Mouse (Mus musculus): Measurements from ENCODE around the gene Axin1.
A peak's percentile ranks its signal among the peaks of the same experiment; 100 is the strongest.
"Not testable (repeated sequence)": the region's sequence is repeated elsewhere in the genome, so short reads cannot be mapped to it uniquely, and the experiment has no call there.

The Axin1 gene

DNA sequence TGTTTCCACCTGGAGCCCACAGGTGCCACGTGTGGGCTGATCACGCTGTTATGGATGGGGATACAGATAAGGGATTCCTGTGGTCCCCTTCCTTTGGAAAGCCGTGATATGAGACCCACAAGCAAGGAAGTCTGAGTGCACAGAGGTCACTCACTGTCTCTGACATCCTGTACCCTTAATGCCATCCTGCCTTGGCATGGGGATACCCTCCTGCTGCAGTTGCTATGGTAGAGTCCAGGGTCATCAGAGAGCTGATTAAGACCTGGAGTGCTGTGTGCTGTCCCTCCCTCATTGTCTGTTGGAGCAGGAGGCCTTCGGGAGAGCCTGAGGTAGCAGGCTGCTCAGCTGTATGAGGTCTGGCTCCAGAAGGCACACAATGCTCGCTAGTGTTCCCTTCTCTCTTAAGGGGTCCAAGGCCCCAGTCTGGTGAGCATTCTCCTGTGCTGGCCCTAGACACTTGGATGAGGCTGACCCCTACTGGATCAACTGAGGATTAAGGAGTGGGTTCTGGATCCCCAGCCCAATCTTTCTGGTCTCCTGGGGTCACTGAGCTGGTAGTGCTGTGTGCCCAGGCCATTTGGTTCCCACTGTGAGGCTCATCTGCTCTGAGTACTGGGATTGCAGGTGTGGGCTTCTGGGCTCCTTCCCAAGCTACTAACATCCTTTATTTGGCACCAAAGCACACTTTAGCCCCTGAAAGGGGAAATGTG is 15.9 kb upstream of the Axin1 start:
- no peak for DNase-seq

DNA sequence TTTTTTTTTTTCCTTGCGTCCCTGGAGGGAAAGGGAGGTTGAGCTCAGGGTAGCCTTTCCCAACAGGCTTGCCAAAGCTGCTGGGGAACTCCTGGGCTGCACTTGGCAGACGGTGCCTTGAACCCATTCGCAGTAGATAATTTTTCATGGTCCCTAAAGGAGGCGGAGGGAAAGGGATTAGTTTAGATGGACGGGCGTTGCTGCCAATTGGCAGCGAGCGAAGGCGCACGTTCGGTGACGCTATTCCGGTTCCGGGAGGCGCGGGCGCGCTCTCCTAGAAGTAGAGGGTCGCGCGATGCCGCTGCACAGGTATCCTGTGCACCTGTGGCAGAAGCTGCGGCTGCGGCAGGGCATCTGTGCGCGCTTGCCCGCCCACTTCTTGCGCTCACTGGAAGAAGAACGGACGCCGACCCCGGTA is 15.2 kb upstream of the Axin1 start, which contains the start of gene Mrpl28:
TSS of gene Mrpl28 (plus strand) at position 234 of the 418 bp plus-strand sequence.
- peak; percentile 90 for DNase-seq

DNA sequence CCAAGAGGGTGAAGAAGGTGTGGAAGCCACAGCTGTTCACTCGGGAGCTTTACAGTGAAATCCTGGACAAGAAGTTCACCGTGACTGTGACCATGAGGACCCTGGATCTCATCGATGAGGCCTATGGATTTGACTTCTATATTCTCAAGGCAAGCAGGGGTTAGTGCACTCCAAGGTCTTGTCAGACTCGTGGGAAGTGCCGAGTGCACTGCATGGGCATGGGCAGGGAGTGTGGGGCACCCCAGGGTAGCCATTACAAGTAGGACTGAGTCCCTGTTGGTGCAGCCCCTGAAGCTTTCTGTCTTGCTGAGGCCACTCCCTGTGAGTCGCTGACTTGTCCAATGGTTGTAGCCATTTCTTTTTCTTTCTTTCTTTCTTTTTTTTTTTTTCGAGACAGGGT is 13.9 kb upstream of the Axin1 start:
- no peak for DNase-seq

DNA sequence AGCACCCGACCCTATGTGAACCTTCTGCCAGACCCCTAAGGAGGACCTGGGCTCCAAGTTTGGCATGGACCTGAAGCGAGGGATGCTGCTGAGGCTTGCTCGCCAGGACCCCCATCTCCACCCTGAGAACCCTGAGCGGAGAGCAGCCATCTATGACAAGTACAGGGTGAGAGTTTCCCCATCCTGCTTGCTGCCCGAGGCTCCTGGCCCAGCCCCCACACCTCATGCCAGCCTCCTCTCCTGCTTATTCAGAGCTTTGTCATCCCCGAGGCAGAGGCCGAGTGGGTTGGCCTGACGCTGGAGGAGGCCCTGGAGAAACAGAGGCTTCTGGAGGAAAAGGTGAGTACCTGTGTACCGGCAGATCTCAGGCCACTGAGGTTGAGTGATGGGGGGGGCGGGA is 13.3 kb upstream of the Axin1 start:
- no peak for DNase-seq

DNA sequence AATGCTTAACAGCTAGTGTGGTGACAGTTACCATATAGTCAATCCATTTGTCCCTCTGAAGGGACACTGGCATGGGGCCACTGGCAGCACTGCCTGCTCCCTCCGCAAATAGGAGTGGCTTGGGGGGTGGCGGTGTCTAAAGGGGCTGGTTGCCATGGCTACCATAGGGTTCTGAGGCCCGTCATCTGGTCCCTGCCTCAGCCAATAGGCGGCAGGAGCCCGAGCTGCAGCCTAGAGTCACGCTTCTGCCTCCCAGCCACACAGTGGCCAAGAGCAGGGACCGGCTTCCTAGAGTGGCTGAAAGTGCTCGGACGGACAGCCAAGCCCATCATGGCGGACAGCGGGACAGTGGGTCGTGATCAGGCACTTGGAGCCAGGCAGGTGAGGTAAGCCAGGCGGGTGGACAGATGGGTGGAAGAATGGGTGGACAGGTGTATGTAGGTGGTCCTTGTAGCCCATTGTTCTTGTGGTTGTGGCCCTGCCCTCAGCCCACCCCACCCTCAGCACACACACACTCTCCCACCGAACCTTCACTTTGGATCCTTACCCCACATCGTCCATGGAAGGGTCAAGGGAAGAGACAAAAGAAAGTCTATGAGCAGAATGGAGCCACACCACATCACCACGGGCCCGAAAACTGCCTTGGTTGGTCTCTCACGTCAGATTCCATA is 7.3 kb upstream of the Axin1 start:
- no peak for DNase-seq

DNA sequence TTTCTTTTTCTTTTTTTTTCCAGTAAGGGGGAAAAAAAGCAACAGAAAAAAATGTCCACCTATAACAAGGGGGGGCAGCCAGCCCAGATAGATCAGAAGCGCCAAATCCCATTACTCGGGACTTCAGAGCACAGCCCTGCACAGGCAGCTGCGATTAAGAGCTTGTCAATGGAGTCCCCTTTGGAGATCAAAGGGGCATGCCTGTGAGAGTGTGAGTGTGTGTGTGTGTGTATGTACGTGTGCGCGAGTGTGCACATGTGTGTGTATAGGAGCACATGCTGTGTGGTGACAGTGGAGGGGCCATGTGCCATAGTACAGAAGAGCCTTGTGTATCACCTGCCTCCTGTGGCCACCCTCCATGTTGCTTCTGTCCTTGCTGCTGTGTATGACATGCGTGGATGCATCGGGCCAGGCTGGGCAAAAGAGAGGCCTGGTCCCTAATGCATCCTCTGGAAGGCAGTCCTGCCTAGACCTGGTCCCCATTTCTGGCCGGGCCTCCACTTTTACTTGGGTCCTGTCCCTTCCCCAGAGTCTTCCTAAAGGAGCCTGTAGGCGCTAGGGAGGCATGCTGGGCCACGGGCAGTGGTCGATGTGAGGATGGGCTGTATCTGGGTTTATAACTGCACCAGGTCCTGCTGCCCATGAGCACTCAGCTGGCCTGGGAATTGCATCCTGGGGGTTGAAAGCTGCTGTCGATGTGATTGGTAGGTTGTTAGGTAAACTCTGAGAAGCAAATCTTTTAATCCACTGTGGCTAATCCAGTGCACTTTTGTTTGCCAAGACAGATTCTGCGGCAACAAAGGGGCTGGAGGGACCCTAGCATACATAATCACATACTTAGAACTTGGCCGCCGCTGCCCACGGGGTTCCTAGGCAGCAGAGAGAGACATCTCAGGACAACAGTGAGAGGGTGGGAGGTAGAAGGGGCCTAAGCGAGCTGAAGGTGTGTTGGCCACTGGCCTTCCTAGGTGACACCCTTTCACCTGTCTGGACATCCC is 6.3 kb upstream of the Axin1 start:
- DNase-seq: no peak

DNA sequence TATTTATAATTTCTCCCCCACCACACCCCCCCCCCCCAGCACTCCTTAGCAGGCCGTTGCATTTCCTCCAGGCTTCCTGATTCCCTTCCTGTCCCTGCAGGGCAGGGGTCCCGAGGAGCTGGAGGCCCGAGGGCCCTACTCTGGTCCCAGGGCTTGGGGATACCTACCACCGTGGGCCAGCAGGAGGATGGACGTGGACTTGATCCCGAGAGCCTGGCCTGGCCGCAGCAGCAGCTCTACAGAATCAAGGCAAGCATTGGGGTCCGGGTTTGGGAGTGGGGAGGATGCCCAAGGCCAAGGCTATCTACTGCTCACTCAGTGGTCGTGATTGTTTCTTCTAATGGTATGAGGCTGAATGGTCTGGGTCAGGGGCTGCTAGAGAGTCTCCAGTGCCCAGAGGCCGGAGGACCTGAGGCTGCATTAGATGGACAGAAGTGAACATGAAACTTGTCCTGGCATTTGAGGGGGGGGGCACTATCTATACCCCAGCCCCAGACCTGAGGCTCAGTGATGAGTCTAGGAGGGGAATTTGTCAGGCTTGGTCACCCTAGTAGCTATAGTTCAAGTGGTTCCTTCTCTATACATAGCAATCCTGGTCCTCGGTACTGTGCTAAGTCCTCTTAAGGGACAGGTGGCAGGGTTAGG is 1.3 kb upstream of the Axin1 start:
- DNase-seq: no peak

DNA sequence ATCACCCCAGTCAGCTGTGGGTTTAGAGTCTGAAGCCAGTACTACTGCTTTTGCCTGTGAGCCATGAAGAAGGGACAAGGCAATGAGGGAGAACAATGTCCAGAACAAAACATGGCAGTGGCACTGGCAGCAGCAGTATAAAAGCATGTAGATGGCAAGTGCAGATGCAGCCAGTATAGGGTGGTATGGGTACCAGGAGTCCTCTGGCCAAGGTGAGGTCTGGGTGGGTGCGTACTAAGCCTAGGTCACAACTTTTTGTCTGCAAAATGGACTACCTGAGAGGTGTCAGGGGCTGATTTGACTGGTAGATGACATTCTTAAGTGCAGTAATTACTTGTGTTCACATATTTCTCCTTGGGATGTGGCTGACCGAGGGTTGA is 747 bp upstream of the Axin1 start:
- no peak for DNase-seq

DNA sequence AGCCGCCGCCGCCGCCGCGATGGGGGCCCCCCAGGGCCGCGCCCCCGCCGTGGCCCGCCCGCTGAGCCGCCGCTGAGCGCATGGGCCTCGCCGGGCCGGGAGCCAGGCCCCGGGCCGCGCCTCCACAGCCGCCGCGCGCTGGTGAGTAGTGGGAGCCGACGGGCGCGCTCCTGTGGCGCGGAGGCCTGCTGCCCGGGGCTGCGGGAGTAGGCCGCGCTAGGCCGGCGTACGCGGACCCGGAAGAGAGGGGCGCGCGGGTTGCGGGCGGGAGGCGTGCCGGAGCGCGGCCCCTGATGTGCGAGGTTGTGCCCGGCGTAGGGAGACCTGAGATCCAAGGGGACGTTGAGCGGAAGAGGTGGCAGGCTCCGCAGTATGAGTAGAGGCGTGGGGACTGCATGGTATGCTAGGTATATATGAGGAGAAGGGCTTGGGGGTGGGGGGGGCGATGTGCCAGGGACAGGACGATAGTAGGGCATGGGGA is 453 bp downstream of the Axin1 start:
- no peak for DNase-seq

DNA sequence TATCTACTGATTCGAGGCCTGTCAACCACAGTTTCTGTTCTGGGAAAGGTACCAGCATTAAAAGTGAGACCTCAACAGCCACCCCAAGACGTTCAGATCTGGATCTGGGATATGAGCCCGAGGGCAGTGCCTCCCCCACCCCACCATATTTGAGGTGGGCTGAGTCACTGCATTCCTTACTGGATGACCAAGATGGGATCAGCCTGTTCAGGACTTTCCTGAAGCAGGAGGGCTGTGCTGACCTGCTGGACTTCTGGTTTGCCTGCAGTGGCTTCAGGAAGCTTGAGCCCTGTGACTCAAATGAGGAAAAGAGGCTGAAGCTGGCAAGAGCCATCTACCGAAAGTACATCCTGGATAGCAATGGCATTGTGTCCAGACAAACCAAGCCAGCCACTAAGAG is 4.3 kb downstream of the Axin1 start:
- no peak for DNase-seq

DNA sequence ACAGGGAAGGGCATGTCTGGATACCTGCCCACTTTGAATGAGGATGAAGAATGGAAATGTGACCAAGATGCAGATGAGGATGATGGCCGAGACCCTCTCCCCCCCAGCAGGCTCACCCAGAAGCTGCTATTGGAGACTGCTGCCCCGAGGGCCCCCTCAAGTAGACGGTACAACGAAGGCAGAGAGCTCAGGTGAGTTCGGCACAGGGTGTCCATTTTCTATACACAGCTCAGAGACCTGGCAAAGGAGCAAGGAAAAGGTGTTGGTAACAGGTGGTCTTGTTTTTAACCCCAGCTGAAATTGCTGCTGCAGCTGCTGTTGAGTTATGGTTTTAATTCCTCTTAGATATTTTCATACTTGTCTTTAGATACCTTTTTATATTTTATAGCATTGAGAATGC is 4.9 kb downstream of the Axin1 start:
- DNase-seq: no peak

DNA sequence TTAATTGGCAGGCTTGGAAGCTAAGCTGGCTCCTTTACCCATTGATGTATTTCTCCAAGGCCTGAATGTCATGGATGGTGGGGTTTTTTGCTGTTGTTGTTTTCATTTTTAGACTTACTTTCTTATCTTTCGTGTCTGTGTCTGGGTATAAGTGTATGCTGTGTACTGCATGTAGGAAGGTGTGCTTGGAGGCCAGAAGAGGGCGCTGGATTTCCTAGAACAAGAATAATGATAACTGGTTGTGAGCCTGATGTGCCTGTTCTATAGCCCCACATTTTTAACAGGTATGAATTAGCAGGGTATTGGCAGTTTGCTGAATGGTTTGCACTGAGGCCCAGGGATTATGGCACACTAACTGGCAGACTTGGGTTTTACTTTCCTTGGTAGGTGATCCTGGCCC is 10.6 kb downstream of the Axin1 start:
- no peak for DNase-seq

DNA sequence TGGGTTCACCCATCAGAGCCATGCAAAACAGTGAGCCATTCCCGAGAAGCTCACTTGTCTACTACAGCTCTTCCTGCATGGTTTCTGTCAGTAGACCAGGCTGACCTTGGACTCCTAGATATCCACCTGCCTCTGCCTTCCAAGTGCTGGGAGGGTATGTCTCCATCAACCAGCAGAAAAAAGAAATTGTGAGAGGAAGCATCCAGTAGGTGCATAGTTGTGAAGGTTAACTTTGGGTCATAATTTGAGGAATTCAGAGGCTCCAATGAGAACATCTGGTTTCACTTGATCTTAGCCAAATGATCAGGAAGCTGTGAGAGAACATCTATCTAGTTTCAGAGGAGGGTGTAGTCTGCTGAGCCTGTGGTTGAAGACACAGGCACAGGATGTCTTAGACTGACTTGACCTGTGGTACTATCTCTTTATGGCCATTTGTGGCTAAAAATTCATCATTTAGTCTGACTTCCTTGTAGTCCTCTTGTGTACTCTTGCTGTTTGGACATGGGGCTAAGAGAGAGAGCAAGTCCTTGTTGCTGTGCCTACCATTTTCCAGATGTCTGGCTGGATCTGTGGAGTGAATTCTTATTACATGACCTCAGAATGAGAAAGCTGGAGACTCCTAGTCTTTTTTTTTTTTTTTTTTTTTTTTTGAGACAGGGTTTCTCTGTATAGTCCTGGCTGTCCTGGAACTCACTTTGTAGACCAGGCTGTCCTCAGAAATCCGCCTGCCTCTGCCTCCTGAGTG is 13.6 kb downstream of the Axin1 start:
- no peak for DNase-seq

DNA sequence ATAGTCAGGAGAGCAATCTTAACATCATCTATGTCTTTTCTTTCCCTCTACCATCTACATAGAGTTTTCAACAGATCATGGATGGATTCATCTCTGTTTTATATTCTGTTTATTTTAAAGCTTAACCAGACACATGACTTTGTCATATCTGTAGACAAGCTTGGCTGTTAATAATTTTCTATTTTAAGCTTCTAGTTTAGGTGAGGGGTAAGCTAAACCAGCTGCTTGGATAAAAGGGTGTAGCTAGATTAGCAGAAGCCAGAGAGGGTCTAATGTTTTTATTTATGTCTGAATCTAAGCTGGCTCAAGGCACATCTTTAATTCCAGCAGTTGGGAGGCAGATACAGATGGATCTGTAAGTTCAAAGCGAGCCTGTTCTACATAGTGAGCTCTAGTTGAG is 24.2 kb downstream of the Axin1 start:
- DNase-seq: no peak

DNA sequence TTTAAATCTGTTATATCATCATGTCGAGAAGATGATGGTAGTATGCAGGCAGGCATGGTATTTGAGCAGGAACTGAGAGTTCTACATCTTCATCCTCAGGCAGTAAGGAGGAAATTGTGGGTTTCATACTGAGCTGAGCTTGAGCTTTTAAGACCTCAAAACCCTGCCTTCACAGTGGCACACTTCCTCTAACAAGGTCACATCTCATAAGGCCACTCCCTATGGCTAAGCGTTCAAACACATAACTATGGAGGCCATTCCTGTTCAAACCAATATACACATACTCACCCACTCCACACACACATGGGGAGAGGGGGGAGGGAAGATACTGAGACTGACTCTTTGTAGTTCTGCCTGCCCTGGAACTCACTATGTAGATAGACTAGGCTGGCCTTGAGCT is 29.6 kb downstream of the Axin1 start:
- no peak for DNase-seq

DNA sequence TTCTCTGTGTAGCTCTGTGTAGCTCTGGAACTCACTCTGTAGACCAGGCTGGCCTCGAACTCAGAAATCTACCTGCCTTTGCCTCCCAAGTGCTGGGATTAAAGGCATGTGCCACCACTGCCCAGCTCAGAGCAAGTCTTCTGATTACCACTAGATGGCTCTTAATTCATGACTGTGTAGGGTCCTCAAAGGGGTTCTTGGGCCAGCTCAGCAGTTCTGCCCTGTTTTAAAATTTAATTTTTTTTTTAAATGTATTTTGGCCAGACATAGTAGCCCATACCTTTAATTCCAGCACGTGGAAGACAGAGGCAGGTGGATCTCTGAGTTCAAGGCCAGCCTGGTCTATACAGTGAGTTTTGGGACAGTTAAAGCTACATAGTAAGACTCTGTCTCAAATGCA is 36.8 kb downstream of the Axin1 start:
- not testable (repeated sequence) for DNase-seq

DNA sequence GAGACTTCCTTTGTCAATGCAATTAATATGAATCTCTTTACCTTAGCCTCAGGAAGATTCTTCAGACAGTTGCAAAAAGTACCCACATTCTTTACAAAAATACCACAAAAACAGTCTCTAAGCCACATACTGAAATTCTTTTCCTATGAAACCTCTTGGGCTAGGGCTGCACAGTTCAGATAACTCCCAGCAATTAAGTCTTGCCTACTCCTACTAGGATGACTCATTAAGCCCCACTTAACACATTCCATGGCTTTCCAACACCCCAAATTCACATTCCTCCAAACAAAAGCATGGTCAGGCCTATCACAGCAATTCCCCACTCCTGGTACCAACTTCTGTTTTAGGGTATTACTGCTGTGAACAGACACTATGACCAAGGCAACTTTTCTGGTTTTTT is 40.1 kb downstream of the Axin1 start:
- DNase-seq: no peak

DNA sequence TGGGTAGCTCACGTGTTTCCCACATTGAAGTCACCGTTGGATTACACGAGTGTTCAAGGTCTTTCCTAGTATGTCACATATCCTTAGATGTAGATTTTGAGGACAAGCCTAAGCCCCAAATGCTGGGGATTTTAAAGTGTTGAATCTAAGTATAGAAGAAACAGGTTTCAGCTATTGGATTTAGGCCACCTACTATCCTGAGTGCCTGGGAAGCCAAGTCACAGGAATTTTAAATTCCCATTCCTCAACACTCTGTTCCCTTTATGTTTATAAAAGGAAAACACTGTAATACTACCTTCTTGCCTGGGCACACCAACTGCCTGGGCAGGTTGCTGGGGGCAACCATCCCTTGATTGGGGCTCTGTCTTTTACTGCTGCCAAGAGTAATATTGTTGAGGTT is 42.7 kb downstream of the Axin1 start:
- DNase-seq: no peak

DNA sequence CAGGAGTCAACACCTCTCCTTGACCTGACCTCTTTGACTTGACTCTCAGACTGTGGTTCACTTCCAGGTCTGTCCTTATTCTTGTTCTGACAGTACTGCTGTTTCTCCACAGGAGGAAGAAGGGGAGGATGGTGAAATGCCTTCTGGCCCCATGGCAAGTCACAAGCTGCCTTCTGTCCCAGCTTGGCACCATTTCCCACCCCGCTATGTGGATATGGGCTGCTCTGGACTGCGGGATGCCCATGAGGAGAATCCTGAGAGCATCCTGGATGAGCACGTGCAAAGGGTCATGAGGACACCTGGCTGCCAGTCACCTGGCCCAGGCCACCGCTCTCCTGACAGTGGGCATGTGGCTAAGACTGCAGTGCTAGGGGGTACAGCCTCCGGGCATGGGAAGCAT is 49.1 kb downstream of the Axin1 start:
- DNase-seq: peak; percentile 49 to 53

DNA sequence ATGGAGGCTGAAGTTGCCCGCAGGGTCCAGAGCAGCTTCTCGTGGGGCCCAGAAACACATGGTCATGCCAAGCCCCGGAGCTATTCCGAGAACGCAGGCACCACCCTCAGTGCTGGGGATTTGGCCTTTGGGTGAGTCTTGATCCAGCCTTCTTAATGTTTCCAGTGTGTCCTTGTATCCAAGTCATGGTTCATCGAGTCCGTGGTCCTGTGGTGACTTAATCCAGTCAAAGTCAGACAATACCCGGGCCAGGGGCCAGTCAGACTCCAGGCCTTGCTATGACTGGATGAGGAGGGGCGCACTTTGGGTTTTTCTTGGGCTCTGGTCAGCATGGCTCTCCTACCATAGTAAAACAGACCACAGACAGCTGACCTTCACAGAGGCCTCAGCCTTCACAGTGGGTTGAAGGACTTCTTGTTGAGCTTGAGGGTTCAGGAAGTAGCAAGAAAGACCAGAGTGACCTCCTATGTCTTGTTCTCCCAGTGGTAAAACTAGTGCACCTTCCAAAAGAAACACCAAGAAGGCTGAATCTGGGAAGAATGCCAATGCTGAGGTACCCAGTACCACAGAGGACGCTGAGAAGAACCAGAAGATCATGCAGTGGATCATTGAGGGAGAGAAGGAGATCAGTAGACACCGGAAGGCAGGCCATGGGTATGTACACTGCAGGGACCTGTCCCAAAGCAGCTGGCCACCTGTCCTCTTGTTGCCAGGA is 49.8 kb downstream of the Axin1 start:
- DNase-seq: no peak

DNA sequence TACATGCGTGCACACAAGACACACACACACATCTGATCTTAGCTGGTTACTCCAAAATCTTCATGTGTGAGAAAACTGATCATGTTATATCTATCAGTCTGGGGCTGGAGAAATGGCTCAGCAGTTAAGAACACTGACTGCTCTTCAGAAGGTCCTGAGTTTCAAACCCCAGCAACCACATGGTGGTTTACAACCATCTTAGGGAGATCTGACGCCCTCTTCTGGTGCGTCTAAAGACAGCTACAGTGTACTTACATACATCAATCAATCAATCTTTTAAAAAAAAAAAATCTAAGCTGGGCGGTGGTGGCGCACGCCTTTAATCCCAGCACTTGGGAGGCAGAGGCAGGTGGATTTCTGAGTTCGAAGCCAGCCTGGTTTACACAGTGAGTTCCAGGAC is 53.0 kb downstream of the Axin1 start:
- DNase-seq: not testable (repeated sequence)

All from cerebellum, adult 18-20 months (tissue).